Mouse (Mus musculus): ENCODE data around the gene Gpc3.

The Gpc3 gene

DNA sequence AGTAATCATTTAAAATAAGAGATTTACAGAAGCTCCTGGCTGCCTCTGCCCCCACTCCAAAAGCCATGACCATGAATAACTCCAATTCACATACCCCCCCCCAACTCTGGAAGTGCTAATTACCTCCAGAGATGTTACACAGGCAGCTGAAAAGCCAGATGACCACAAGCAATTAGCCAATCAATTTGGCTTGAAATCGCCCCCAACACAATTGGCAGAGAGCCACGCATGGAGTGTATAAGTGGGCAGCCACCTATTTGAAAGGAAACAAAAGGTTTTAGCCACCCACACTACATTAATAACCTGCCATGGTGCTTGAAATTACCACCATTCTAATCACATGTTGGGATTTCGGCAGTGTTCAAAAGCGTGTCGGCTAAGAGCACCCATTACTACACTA is 55.2 kb downstream of the Gpc3 start:
- DNase-seq (ENCODE audit: low spot score in 2 of 2): no peak

DNA sequence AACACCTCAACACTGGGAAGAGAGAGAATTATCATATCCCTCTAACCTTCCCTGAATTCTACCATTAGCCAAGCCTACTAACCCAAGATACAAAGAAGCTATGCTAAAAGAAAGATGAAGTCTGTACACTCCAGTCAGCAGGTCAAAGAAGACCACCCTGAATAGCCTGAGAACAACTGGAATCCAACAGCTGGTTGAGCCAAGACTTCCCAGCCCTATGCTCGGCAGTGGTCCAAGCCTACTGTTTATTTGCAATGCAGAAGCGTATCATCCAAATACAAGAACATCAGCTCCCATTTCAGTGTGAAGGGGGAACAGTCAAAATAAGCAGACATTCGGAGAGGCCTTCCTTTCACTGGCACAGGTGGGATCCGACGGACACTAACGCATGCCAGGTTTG is 56.3 kb downstream of the Gpc3 start:
- DNase-seq (ENCODE audit: low spot score in 2 of 2): no peak

DNA sequence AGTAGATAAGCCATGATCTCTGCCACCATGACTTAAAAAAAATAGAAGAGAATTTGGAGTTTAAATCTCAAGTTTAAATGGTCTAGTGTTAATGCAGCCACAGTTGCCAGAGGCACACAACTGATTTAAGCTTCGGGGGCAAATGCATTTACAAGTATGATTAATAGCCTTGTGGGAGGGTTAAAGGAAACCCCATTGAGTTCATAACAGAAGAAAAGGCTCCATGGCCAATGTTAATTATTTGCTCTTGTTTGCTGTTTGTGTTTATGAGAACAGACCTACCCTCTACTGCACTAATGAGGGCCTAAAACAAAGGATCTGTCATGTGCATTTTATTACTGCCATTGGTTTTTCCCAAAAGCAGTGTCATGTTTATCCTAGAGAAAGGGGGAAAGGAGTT is 62.5 kb downstream of the Gpc3 start:
- DNase-seq (ENCODE audit: low spot score in 2 of 2): no peak

DNA sequence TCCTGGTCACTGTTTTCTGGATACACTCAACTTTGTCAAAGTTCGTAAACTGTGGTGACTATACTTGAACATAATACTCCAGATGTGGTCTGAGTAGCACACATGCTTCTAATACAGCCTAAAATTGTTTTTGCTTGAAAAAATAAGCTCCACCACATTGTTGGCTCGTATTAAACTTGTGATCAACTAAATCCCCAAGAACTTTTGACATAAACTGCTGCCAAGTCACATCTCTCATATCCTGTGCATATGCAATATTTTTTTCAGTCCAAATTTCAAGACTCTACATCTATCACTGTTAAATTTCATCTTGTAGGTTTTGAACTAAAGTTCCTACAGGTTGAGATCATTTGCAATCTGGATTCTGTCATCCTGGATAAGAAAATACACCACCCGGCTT is 69.1 kb downstream of the Gpc3 start:
- DNase-seq (ENCODE audit: low spot score in 2 of 2): no peak

DNA sequence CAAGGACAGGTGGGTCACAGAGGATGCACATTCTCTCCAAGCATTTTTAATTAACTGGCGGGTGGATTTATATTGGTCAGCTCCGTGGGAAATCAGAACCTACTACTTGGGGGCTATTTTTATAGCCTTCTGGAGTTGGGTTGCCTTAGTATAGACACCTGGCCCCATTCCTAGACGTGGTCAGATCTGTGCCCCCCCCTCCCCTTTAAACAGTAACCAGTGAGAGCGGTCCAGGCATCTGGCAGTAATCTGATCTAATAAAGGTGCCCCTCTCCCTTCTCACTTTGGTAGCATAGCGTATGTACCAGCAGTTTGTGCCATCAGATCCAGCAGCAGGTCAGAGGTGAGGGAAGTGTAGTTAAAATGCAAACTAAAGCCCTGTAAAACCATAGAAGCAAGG is 76.5 kb downstream of the Gpc3 start:
- no peak for DNase-seq (ENCODE audit: low spot score in 2 of 2)

DNA sequence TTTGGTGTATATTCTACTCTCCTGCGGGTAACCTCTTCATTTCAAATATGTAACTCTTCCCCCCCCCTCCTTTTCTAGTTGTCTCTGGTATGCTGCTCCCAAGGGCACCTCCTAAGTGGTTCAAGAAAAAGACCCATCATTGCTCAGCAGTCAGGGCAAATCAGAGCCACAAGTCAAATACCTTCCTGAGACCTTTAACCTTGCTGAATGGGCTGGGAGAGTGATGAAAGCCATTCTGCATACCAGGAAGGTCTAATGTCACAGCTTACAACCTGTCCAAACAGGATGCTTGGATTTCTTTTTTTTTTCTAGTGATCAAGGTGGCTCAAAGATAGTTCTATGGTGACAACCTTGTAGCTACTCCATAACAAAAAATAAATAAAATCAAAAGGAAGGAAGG is 80.0 kb downstream of the Gpc3 start:
- DNase-seq (ENCODE audit: low spot score in 2 of 2): no peak

DNA sequence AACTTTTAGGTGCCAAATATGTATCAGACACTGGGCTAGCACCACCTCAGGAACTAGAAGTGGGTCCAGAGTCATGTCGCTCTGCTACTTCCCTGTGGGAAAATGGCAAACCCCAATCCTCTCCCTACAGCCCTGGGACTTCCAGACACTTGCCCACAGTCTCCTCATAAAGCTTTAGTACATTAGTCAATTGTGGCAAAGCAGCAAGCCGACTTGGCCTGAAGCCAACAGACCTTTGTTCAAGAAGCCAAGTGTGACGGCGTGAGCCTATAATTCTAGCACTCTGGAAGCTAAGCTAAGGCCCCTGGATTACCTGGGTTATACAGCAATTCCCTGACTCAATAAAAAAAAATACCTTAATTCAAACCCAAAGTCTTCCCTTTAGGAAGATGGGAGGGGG is 80.7 kb downstream of the Gpc3 start:
- DNase-seq (ENCODE audit: low spot score in 2 of 2): no peak

DNA sequence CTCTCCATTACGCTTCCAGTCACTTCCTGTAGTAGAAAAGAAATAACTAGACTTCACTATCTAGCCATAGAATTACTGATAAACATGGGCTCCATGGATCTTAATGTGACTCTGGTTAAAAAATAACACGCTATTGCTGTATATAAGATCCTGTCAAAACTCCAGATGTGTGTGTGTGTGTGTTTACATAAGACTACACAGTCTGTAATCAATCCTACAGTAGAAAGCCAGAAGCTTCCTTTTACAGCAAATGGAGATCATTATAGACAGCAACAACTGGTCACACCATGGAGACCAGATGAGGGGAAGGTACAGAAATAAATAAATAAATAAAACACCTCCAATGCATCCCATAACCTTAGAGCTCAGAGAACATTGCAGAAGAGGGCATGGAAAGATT is 81.6 kb downstream of the Gpc3 start:
- DNase-seq (ENCODE audit: low spot score in 2 of 2): no peak

DNA sequence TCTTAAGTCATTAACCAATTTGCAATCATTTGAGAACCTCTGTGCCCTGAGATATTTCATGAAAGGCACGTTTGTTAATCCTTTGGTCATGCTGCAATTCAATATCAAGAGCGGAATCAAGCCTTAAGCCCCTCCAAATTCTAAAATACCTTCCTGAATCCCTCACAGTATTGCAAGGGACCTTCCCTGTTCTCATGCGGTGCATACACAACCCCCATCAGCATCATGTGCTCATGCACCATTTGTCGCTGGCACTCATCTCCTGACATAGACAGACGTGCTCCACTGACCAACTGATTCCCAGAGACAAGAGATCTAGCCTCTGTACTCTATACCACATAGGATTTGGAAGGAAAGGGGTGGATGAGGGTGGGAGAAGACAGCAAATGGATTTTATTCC is 87.7 kb downstream of the Gpc3 start:
- no peak for DNase-seq (ENCODE audit: low spot score in 2 of 2)

DNA sequence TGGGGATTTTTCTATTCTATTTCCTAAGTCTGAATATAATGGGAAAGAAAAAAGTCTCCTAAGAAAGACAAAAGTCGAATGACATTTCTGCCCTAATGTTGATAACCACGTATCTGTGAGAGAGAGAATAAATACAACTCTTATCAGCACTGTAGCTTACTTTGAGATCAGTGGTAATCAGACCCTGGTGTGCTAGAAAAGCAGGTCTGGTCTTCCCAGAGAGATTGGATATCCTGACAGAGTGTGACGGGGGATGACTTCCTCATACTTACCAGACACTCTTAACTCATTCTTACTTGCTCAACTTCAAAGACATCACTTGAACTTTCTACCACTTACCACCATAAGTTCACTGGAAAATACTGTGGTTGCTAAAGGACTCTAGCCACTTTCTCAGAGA is 88.6 kb downstream of the Gpc3 start:
- no peak for DNase-seq (ENCODE audit: low spot score in 2 of 2)

DNA sequence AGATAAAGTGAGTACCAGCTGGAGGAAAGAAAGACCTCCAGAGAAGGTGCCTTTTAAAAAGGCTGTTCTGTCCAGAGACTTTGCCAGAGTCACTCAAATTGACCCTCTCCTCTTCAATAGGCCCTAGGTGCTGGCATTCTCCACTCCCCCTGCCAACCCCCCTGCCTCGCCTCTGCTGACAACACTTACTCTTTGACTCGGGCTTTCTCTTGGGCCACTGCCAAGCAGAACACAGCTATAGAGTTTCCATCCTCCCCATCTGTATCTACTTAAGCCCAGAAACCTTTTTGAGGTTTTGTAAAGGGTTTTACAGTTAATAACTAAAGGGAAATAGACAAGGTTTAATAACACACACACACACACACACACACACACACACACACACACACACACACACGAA is 99.2 kb downstream of the Gpc3 start:
- DNase-seq (ENCODE audit: low spot score in 2 of 2): no peak

DNA sequence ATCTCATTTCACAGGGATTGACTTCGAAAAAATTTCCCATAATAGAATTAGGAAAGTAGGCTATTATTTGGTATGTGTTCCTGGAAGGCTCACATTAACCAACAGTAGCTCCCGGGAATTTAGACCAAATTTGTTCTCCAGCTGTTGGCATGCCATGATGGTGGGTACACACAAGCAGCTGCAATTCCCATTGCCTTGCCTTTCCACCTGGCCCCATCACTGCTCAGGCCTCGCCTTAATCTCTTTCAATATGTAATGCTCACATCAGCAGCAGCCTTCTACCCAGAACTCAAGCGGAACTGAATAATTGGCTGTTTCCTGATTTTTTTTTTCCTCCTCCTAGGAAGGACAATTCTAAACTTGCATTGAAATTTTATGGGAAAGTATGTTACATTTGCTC is 102.6 kb downstream of the Gpc3 start:
- DNase-seq (ENCODE audit: low spot score in 2 of 2): no peak

DNA sequence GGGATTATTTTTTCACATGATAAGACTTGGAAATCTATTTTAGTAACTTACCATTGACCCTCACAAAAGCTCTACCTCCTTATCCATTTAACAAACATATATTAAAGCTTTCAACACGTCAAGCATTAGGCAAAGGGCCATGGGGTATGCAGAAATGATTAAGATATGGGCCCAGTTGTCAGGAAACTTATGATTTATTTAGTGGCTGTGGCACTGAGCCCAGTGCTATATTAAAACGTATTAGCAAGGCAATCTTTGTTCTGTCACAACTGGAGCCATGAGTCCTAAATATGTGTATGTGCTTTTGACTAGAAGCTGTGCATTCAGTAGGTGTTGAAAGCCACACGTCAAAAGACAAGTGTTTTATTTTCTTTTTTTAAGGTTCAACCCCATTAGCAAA is 109.9 kb downstream of the Gpc3 start:
- no peak for DNase-seq (ENCODE audit: low spot score in 2 of 2)

DNA sequence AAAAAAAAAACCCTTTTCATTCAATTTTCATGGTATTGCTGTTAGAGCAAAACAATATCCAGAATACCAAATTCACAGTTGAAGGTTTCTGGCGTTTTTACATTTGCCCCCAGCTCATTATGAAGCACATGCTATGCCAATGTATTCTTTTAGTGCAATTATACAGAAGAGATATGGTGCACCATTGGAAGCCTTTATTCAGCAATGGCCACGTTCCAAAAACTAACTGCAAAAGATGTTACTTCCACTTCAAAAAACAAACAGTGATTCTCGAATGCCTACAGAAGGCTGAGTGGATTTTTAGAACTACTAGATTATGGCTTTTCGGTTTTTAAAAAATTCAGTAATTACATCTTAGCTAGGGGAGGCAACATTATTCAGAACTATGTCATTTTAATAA is 124.3 kb downstream of the Gpc3 start:
- DNase-seq (ENCODE audit: low spot score in 2 of 2): no peak

DNA sequence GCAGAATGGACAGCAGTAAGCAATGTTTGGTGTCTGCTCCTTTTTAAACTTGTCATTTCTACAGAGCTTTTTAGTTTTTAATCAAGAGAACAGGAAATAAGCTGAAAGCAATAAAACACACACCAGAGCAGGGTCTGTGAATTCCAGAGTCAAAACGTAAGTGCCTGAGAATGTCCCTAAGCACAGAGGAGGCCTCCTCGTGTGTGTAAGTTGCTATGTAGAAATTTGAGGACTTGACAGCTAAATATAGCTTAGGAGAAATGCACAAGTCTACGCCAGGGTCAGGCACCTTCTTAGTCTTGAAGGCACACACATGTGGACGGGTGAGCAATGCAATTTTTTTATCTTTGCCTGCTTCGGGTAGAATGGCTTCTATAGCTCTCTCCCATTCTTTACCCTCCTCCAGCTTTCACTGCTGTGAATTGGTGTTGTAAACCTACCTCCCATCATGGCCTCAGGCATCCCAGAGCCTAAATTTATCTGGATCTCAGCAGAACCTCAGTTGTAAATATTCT is 158.6 kb downstream of the Gpc3 start:
- DNase-seq (ENCODE audit: low spot score in 2 of 2): no peak

DNA sequence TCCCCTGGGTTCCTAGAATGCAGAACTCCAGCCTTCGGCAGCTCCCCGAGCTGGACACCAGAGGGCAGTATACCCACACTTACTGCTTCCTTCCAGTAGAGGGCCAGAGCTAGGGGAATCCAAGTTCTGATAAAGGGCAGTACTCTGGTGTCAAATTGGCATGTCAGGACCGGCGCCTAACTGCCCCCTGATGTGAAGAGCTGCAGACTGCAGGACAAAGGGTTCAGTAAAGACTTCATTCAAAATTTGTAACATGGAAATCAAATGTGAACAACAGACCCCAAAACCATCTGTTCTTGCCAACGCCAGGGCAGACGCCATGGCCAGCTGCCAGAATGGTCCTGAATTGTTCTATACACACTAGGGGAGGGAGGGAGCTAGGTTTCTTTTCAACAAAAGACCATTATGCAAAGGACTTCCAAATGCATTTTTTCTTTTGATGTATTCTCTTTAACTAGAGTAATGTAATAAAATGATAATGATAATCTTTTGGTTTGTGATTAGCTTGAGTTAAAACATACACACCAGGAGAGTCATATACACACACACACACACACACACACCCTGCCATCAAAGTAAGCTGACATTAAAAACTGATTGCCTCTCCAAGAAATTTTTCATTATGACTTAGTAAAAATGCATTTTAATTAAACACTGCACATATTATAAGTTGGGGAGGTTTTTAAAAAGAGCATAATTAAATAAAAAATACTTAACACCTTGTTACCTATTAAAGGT is 160.1 kb downstream of the Gpc3 start:
- peak in 1 of 2 experiments; percentile 36 for DNase-seq (ENCODE audit: low spot score in 2 of 2)

DNA sequence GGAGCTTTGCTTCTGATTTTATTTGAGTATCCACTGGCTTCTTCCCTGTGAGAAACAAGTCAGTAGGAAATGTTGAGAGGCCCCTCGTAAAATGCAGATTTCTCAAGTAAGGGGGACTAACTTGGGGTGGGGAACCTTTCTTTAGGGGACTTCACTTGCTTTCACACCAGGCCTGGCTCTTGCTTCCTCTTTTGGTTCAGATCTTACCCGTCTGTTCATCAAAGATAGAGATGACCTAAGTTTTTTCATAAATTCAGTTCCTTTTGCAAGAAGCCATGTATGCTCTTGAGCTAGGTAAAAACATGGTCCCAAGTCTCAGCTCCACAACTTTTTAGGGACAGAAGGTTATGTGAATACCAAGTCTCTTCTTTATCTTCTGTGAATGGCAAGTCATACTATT is 164.6 kb downstream of the Gpc3 start:
- DNase-seq (ENCODE audit: low spot score in 2 of 2): no peak

DNA sequence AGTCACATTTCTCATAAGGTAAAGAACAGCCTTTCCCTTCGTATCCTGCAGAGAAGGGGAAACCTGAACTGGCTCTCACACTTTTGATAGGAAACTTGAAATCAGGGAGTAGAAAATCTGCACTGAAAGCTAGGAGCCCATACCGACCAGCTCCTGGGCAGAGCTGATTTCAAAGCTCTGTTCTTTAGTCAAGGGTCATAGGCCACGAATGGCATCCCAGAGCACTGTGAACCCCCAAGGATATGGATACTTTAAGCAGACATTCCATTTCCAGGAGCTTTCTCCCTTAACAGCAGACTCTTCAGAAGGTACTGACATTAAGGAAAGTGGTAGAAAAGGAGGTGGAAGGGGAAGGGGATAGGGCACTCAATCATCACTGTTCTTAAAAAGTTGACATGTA is 165.3 kb downstream of the Gpc3 start:
- no peak for DNase-seq (ENCODE audit: low spot score in 2 of 2)

DNA sequence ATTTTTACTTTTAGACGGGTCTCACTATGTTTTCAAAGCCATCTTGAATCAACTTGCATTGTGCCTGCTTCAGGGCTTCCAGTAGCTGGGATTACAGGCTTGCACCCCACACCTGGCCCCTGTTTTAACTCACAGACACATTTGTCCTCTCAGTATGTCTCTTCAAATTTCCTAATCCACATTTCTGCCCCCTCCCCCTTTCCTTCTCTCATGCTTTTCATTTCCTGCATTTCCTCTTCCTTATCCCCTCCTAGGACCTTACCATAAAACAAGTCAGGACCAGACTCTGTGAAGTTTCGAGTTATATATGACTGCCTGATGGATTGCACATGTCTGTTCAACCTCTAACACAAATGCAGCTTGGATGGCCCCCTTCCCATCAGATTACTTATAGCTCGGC is 167.2 kb downstream of the Gpc3 start:
- DNase-seq (ENCODE audit: low spot score in 2 of 2): no peak

DNA sequence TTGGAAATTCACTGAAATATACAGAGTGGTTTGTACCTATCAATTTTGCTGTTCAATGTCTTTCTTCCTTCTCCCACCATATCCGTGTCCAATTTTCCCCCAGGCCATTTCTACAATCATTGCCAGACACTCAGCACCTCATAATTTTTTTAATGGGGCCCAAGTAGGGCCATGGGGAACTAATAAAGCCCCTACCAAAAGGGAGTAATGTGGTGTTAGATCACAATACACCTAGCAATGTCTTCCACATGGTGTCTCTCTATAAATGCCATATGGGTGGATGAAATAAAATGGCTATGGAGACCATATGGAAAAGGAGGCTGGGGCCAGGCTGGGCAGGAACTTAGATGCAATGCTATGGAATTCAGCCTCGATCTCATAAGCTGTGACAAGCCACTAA is 168.8 kb downstream of the Gpc3 start:
- DNase-seq (ENCODE audit: low spot score in 2 of 2): no peak

DNA sequence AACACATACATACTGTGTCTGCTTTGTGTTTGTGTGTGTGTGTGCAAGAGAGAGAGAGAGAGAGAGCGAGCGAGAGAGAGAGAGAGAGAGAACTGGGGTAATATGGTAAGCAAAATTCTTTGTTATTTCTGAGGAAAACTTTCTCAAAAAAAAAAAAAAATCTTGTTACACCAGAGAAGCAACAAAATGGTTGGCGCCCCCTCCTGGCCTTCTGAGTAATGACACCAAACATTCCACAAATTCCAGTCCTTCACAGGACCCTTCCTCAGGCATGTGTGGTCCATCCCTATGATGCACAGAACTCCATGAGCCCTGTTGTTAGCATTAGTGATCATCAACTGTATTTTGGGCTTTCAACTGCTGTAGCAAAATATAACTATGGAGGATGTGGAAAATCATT is 172.0 kb downstream of the Gpc3 start:
- no peak for DNase-seq (ENCODE audit: low spot score in 2 of 2)

DNA sequence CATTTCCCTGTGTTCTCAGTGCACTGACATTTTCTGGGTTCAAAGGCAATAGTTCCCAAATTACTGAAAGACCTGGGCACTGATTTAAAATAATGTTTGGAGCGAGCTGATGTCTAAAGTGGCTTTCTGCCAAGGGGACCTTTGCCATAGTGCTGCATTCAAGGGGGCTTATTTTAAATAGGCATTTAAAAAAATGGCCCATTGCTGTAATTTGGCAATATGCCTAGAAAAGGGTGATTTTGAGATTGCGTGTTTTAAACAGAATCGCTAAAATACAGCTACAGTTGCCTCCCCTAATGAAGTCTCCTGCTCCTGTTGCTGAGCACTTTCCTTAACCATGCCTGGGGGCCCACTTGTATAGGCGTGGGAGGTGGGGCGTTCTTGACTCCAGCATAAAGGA is 174.3 kb downstream of the Gpc3 start:
- DNase-seq (ENCODE audit: low spot score in 2 of 2): no peak

DNA sequence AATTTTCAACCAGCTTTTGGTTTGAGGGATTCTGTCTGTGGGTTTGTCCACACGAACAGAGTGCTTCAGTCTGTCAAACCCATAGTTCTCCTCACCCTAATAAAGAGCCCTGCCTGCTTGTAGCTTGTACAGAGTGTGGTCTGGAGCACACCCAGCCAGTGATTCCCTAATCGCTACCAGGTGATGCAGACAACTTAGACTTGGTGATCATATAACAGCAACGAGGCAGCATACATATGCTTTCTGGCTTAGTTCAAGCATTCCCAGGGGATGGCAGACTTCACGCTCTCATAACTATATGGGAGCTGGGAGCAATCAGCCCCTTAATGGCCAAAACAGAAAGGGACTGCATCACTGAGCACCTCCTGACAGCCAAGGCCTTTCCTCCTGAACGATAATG is 188.1 kb downstream of the Gpc3 start:
- no peak for DNase-seq (ENCODE audit: low spot score in 2 of 2)

DNA sequence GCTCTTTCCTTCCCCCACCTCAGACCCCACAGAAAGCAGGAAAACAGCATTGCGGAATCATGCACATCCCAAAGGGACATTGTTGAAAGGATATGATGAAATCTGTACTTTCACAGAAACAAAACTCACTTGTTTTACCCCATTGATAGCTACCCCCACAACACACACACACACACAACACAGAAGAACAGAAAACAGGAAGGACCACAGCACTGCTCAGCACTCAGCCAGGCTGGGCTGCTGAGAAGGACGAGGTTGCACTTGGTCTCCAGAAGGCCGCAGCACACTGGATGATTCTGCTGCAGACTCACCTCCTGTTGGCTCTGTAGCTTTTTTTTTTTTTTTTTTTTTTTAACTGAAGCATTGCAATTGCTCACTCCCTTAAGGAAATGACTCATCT is 193.9 kb downstream of the Gpc3 start:
- no peak for DNase-seq (ENCODE audit: low spot score in 2 of 2)
